Mouse (Mus musculus): Measurements from ENCODE around the gene Gm1123.

GRCm38 (mm10) chr9:98959851-98960250 is 75.7 kb downstream of the Gm1123 start:
- TF ChIP-seq POLR2A (IDR thresholded peaks at IDR 0.05; ENCODE audit: low read depth, low read length) (no peak), CTCF (IDR thresholded peaks at IDR 0.05; ENCODE audit: extremely low read depth, insufficient read length, insufficient replicate concordance, low read depth, low read length) (no peak)
